Mouse (Mus musculus): Measurements from ENCODE around the gene Trmt11.
"Not testable (repeated sequence)": the region's sequence is repeated elsewhere in the genome, so short reads cannot be mapped to it uniquely, and the experiment has no call there.

The Trmt11 gene

GRCm38 (mm10) chr10:30600542-30600966, at the start of gene Trmt11:
TSS of gene Trmt11 (minus strand) at chr10:30600749.
- DNase-seq: peak; percentile 86 to 89

GRCm38 (mm10) chr10:30647681-30648080, 47.1 kb upstream of the Trmt11 start:
- DNase-seq: no peak

- DNase-seq: no peak
Observed at GRCm38 (mm10) chr10:30638216-30638615, 37.7 kb upstream of the Trmt11 start.

- DNase-seq: not testable (repeated sequence)
Observed at GRCm38 (mm10) chr10:30636474-30637154, 36.1 kb upstream of the Trmt11 start.

- DNase-seq: no peak
Observed at GRCm38 (mm10) chr10:30632718-30633117, 32.2 kb upstream of the Trmt11 start.

GRCm38 (mm10) chr10:30629977-30630376, 29.4 kb upstream of the Trmt11 start:
- no peak for DNase-seq

GRCm38 (mm10) chr10:30629513-30629912, 29.0 kb upstream of the Trmt11 start, which contains the start of gene Hint3:
TSS of gene Hint3 (minus strand) at chr10:30629632.
- no peak for DNase-seq

GRCm38 (mm10) chr10:30628444-30628843, 27.9 kb upstream of the Trmt11 start:
- DNase-seq: not testable (repeated sequence)

- no peak for DNase-seq
Observed at GRCm38 (mm10) chr10:30627548-30627947, 27.0 kb upstream of the Trmt11 start.

GRCm38 (mm10) chr10:30624161-30625019, 23.8 kb upstream of the Trmt11 start:
- no peak for DNase-seq

- no peak for DNase-seq
Observed at GRCm38 (mm10) chr10:30622928-30623327, 22.4 kb upstream of the Trmt11 start.

GRCm38 (mm10) chr10:30618918-30619210, 18.3 kb upstream of the Trmt11 start:
- no peak for DNase-seq

GRCm38 (mm10) chr10:30618091-30618917, 17.8 kb upstream of the Trmt11 start:
- peak; percentile 97 to 99 for DNase-seq

GRCm38 (mm10) chr10:30613039-30613438, 12.5 kb upstream of the Trmt11 start:
- DNase-seq: no peak

GRCm38 (mm10) chr10:30609614-30610013, 9.1 kb upstream of the Trmt11 start:
- DNase-seq: no peak

- DNase-seq: no peak
Observed at GRCm38 (mm10) chr10:30608109-30608508, 7.6 kb upstream of the Trmt11 start.

- DNase-seq: no peak
Observed at GRCm38 (mm10) chr10:30600094-30600534, 435 bp downstream of the Trmt11 start.

GRCm38 (mm10) chr10:30587037-30587436, 13.5 kb downstream of the Trmt11 start:
- DNase-seq: no peak

GRCm38 (mm10) chr10:30585691-30586090, 14.9 kb downstream of the Trmt11 start:
- DNase-seq: no peak

- DNase-seq: no peak
Observed at GRCm38 (mm10) chr10:30577670-30578280, 22.8 kb downstream of the Trmt11 start.

GRCm38 (mm10) chr10:30566364-30566763, 34.2 kb downstream of the Trmt11 start:
- DNase-seq: no peak

GRCm38 (mm10) chr10:30564651-30565050, 35.9 kb downstream of the Trmt11 start:
- DNase-seq: no peak
